Mouse (Mus musculus) Muller cell, postnatal 12 days (primary cell): Measurements from ENCODE around the gene Tec.

ENCODE experiments used
- DNase-seq: peaks from one replicate; pipeline ENCODE4 v3.0.0-alpha.2; 2015; ENCODE audit errors: inconsistent ontology term

The Tec gene

GRCm38 (mm10) chr5:72736868-72737267 is 131.4 kb downstream of the Tec start:
- DNase-seq: no peak

GRCm38 (mm10) chr5:72736437-72736836 is 131.8 kb downstream of the Tec start:
- DNase-seq: no peak

- DNase-seq: no peak
Measured at GRCm38 (mm10) chr5:72735763-72736162, 132.5 kb downstream of the Tec start.

GRCm38 (mm10) chr5:72732885-72733284 is 135.4 kb downstream of the Tec start:
- no peak for DNase-seq

- no peak for DNase-seq
Measured at GRCm38 (mm10) chr5:72725404-72725803, 142.9 kb downstream of the Tec start.

- no peak for DNase-seq
Measured at GRCm38 (mm10) chr5:72723429-72723828, 144.9 kb downstream of the Tec start.

- no peak for DNase-seq
Measured at GRCm38 (mm10) chr5:72720587-72720986, 147.7 kb downstream of the Tec start.

- DNase-seq: peak; percentile 37
Measured at GRCm38 (mm10) chr5:72710572-72711278, 157.6 kb downstream of the Tec start.

GRCm38 (mm10) chr5:72709976-72710375 is 158.3 kb downstream of the Tec start:
- no peak for DNase-seq

- DNase-seq: peak; percentile 17
Measured at GRCm38 (mm10) chr5:72709451-72709850, 158.8 kb downstream of the Tec start.

- DNase-seq: no peak
Measured at GRCm38 (mm10) chr5:72706722-72707121, 161.6 kb downstream of the Tec start.

GRCm38 (mm10) chr5:72706095-72706494 is 162.2 kb downstream of the Tec start:
- DNase-seq: no peak
